Mouse (Mus musculus): Measurements from ENCODE around the gene Tmem203.

Tmem203 gene

GRCm38 (mm10) chr2:25292856-25293255 is 37.6 kb downstream of the Tmem203 start:
- peak; percentile 88 for DNase-seq

- DNase-seq = no peak
Measured at GRCm38 (mm10) chr2:25293706-25294105, 38.5 kb downstream of the Tmem203 start.

GRCm38 (mm10) chr2:25297093-25297492 is 41.9 kb downstream of the Tmem203 start:
- no peak for DNase-seq

GRCm38 (mm10) chr2:25298046-25298445 is 42.8 kb downstream of the Tmem203 start:
- DNase-seq = no peak

GRCm38 (mm10) chr2:25303452-25303851 is 48.2 kb downstream of the Tmem203 start:
- no peak for DNase-seq

- no peak for DNase-seq
Measured at GRCm38 (mm10) chr2:25303931-25304656, 48.9 kb downstream of the Tmem203 start.

- DNase-seq = peak; percentile 60 to 65
Measured at GRCm38 (mm10) chr2:25304657-25305541, 49.7 kb downstream of the Tmem203 start.

All from B cell, adult 2 months (primary cell).